Mouse (Mus musculus): ENCODE data around the gene Nckap5l. TPM values are rescaled to one million over a fixed set of nuclear protein-coding genes. Genes with fewer than 3 reads are reported as not detected.

Gene Nckap5l
- polyA plus RNA-seq, 1 experiment from 2014 or later: 0.53 TPM

DNA sequence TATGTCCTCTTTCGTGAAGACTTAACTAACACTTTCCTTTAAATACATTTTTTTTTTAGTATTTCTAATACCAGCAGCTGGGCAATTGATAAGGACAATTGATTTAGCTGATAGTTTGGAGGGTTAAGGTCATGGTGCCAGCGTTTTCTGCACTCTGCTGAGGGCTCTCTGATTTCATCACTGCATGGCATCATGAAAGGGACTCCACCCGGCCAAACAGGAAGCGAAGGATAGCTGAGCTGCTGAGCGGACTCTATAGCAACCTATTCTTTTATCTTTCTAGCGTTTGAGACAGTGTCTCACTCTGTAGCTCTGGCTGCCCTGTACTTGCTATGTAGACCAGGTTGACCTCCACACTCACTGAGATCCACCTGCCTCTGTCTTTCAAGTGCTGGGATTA lies 27.2 kb upstream of the Nckap5l start:
- no peak overlapping the region for H3K4me3 ChIP-seq (ENCODE audit: low read depth, low read length)
- no peaks in the 10 kb centered on the region for H3K36me3 ChIP-seq (replicated peaks; ENCODE audit: insufficient read depth, low read length)
- no peaks in the 10 kb centered on the region for H3K9me3 ChIP-seq (ENCODE audit: low read length)
- no peak overlapping the region for H3K9ac ChIP-seq (replicated peaks)
- TF ChIP-seq EP300 (IDR thresholded peaks at IDR 0.05; ENCODE audit: low read depth): no peak
- no peak for TF ChIP-seq CTCF (IDR thresholded peaks at IDR 0.05; ENCODE audit: low read depth)
- no peaks in the 10 kb centered on the region for H3K27me3 ChIP-seq (ENCODE audit: insufficient read depth, low read length)
- DNase-seq: no peak
- ATAC-seq: no peak
- no peak overlapping the region for H3K4me2 ChIP-seq (ENCODE audit: low read depth, low read length)
- WGBS (ENCODE audit: insufficient replicate concordance): 30% methylated on average over 6 of the region's 6 CpGs
- H3K4me1 ChIP-seq (ENCODE audit: insufficient read depth): no peaks in the 10 kb centered on the region
- H3K27ac ChIP-seq (ENCODE audit: low read depth): no peak overlapping the region

GRCm38 (mm10) chr15:99475814-99476213 lies 18.3 kb upstream of the Nckap5l start:
- no peak overlapping the region for H3K27ac ChIP-seq (ENCODE audit: low read depth)
- H3K4me3 ChIP-seq (ENCODE audit: low read depth, low read length): no peak overlapping the region
- DNase-seq (no peak), ATAC-seq (no peak)
- WGBS (ENCODE audit: insufficient replicate concordance): 66% methylated on average over 1 of the region's 1 CpGs
- TF ChIP-seq CTCF (IDR thresholded peaks at IDR 0.05; ENCODE audit: low read depth) (no peak), EP300 (IDR thresholded peaks at IDR 0.05; ENCODE audit: low read depth) (no peak)
- H3K27me3 ChIP-seq (ENCODE audit: insufficient read depth, low read length): no peaks in the 10 kb centered on the region
- H3K36me3 ChIP-seq (replicated peaks; ENCODE audit: insufficient read depth, low read length): no peaks in the 10 kb centered on the region
- no peak overlapping the region for H3K9ac ChIP-seq (replicated peaks)
- H3K4me2 ChIP-seq (ENCODE audit: low read depth, low read length): no peak overlapping the region
- H3K4me1 ChIP-seq (ENCODE audit: insufficient read depth): peaks cover 6% of the 10 kb centered on the region
- no peaks in the 10 kb centered on the region for H3K9me3 ChIP-seq (ENCODE audit: low read length)

GRCm38 (mm10) chr15:99474576-99474926 lies 17.0 kb upstream of the Nckap5l start, which contains the start of gene Bcdin3d:
Gene Bcdin3d, minus strand, starts transcription at chr15:99474730.
- H3K9ac ChIP-seq (replicated peaks): peak within 1 kb of the TSS; percentile 66
- ATAC-seq (peak; percentile 91), DNase-seq (peak; percentile 90)
- H3K27me3 ChIP-seq (ENCODE audit: insufficient read depth, low read length): no peaks in the 10 kb centered on the region
- TF ChIP-seq EP300 (IDR thresholded peaks at IDR 0.05; ENCODE audit: low read depth) (no peak), CTCF (IDR thresholded peaks at IDR 0.05; ENCODE audit: low read depth) (peak; percentile 56)
- H3K4me1 ChIP-seq (ENCODE audit: insufficient read depth): peaks cover 6% of the 10 kb centered on the region
- peak within 1 kb of the TSS; percentile 72 for H3K4me3 ChIP-seq (ENCODE audit: low read depth, low read length)
- under 1% methylated on average over 26 of the region's 26 CpGs for WGBS (ENCODE audit: insufficient replicate concordance)
- no peaks in the 10 kb centered on the region for H3K36me3 ChIP-seq (replicated peaks; ENCODE audit: insufficient read depth, low read length)
- peak within 1 kb of the TSS; percentile 80 for H3K4me2 ChIP-seq (ENCODE audit: low read depth, low read length)
- H3K27ac ChIP-seq (ENCODE audit: low read depth): peak within 1 kb of the TSS; percentile 75
- H3K9me3 ChIP-seq (ENCODE audit: low read length): no peaks in the 10 kb centered on the region

GRCm38 (mm10) chr15:99473801-99474575 lies 16.4 kb upstream of the Nckap5l start:
- Histone ChIP-seq H3K27ac (ENCODE audit: low read depth) (peak overlapping the region; percentile 75), H3K9ac (replicated peaks) (peak overlapping the region; percentile 66), H3K9me3 (ENCODE audit: low read length) (no peaks in the 10 kb centered on the region), H3K27me3 (ENCODE audit: insufficient read depth, low read length) (no peaks in the 10 kb centered on the region), H3K4me2 (ENCODE audit: low read depth, low read length) (peak overlapping the region; percentile 80), H3K36me3 (replicated peaks; ENCODE audit: insufficient read depth, low read length) (no peaks in the 10 kb centered on the region), H3K4me1 (ENCODE audit: insufficient read depth) (peaks cover 6% of the 10 kb centered on the region), H3K4me3 (ENCODE audit: low read depth, low read length) (peak overlapping the region; percentile 72)
- TF ChIP-seq EP300 (IDR thresholded peaks at IDR 0.05; ENCODE audit: low read depth) (no peak; the same call in 1 of the 2 replicates), CTCF (IDR thresholded peaks at IDR 0.05; ENCODE audit: low read depth) (no peak)
- ATAC-seq: peak; percentile 82
- peak; percentile 68 for DNase-seq
- 1% methylated on average over 38 of the region's 38 CpGs for WGBS (ENCODE audit: insufficient replicate concordance)

- ATAC-seq (no peak), DNase-seq (no peak)
- Histone ChIP-seq H3K4me2 (ENCODE audit: low read depth, low read length) (peak overlapping the region; percentile 80), H3K9ac (replicated peaks) (no peak overlapping the region), H3K4me3 (ENCODE audit: low read depth, low read length) (no peak overlapping the region), H3K27me3 (ENCODE audit: insufficient read depth, low read length) (no peaks in the 10 kb centered on the region), H3K36me3 (replicated peaks; ENCODE audit: insufficient read depth, low read length) (no peaks in the 10 kb centered on the region), H3K27ac (ENCODE audit: low read depth) (no peak overlapping the region), H3K4me1 (ENCODE audit: insufficient read depth) (peaks cover 6% of the 10 kb centered on the region), H3K9me3 (ENCODE audit: low read length) (no peaks in the 10 kb centered on the region)
- no peak for TF ChIP-seq EP300 (IDR thresholded peaks at IDR 0.05; ENCODE audit: low read depth)
- TF ChIP-seq CTCF (IDR thresholded peaks at IDR 0.05; ENCODE audit: low read depth): no peak
- 68% methylated on average over 7 of the region's 7 CpGs for WGBS (ENCODE audit: insufficient replicate concordance)
These were observed 15.4 kb upstream of the Nckap5l start for GRCm38 (mm10) chr15:99472972-99473371.

GRCm38 (mm10) chr15:99471677-99472063 lies 14.1 kb upstream of the Nckap5l start:
- no peak overlapping the region for H3K4me3 ChIP-seq (ENCODE audit: low read depth, low read length)
- no peak overlapping the region for H3K9ac ChIP-seq (replicated peaks)
- H3K27ac ChIP-seq (ENCODE audit: low read depth): no peak overlapping the region
- H3K4me2 ChIP-seq (ENCODE audit: low read depth, low read length): no peak overlapping the region
- no peaks in the 10 kb centered on the region for H3K36me3 ChIP-seq (replicated peaks; ENCODE audit: insufficient read depth, low read length)
- TF ChIP-seq CTCF (IDR thresholded peaks at IDR 0.05; ENCODE audit: low read depth): no peak
- no peak for TF ChIP-seq EP300 (IDR thresholded peaks at IDR 0.05; ENCODE audit: low read depth)
- 66% methylated on average over 14 of the region's 14 CpGs for WGBS (ENCODE audit: insufficient replicate concordance)
- H3K4me1 ChIP-seq (ENCODE audit: insufficient read depth): peaks cover 6% of the 10 kb centered on the region
- no peak for DNase-seq
- no peaks in the 10 kb centered on the region for H3K9me3 ChIP-seq (ENCODE audit: low read length)
- no peaks in the 10 kb centered on the region for H3K27me3 ChIP-seq (ENCODE audit: insufficient read depth, low read length)
- no peak for ATAC-seq
